Mouse (Mus musculus) hindbrain, embryonic 12.5 days (tissue): ENCODE measurements around the gene Thra. TPM values are rescaled to one million over a fixed set of nuclear protein-coding genes. Genes with fewer than 3 reads are reported as not detected.
A peak's percentile ranks its signal among the peaks of the same experiment; 100 is the strongest.
"Not testable (repeated sequence)": the region's sequence is repeated elsewhere in the genome, so short reads cannot be mapped to it uniquely, and the experiment has no call there.

Experiments
- ATAC-seq: fragments of 200-750 bp; cut with Nextera tagmentation; 2 replicates; pipeline ENCODE4 v1.8.0; 2017; ENCODE audit warnings: moderate TSS enrichment; ENCODE audit not compliant: low FRiP score
- H3K27ac ChIP-seq: fragments of 300-500 bp; sonication (generic); 2 replicates; pipeline ENCODE4 v1.5.1; 2016; ENCODE audit warnings: mild to moderate bottlenecking
- H3K27me3 ChIP-seq: fragments of 300-500 bp; sonication (generic); 2 replicates; pipeline ENCODE4 v1.6.1; 2016; ENCODE audit warnings: mild to moderate bottlenecking
- H3K36me3 ChIP-seq: fragments of 300-500 bp; sonication (generic); 2 replicates; pipeline ENCODE4 v1.6.1; 2016; ENCODE audit warnings: mild to moderate bottlenecking
- H3K4me1 ChIP-seq: fragments of 300-500 bp; sonication (generic); 2 replicates; pipeline ENCODE4 v1.6.1; 2016
- H3K4me2 ChIP-seq: fragments of 300-500 bp; sonication (generic); replicated peaks from 2 replicates; pipeline ENCODE4 v1.6.1; 2016; ENCODE audit warnings: mild to moderate bottlenecking
- H3K4me3 ChIP-seq: fragments of 300-500 bp; sonication (generic); 2 replicates; pipeline ENCODE4 v1.5.1; 2016; ENCODE audit warnings: mild to moderate bottlenecking
- H3K9ac ChIP-seq: fragments of 300-500 bp; sonication (generic); 2 replicates; pipeline ENCODE4 v1.6.1; 2016; ENCODE audit warnings: mild to moderate bottlenecking, moderate library complexity
- H3K9me3 ChIP-seq: fragments of 300-500 bp; sonication (generic); replicated peaks from 2 replicates; pipeline ENCODE4 v1.6.1; 2016; ENCODE audit warnings: mild to moderate bottlenecking
- whole genome bisulfite sequencing: fragments of 180-500 bp; shearing (Covaris S2); methylation state at CpG from one replicate; pipeline ENCODE4 v1.1.7; 2016; 5-methylcytosine and 5-hydroxymethylcytosine counted together
- polyA plus RNA-seq: library from polyadenylated mRNA; unstranded; fragments of >200 nt; fragmentation: Nextera tagmentation; extraction: Ambion mirVana; gene quantifications from 2 replicates; pipeline ENCODE4 v1.2.1, GENCODE M21; 2016

Thra gene
- polyA plus RNA-seq, 1 experiment from 2014 or later, result 68.4 TPM

GRCm38 (mm10) chr11:98721458-98722226 is 18.8 kb upstream of the Thra start:
- WGBS, result 64% methylated on average over 24 of the region's 24 CpGs

GRCm38 (mm10) chr11:98723098-98723497 is 17.3 kb upstream of the Thra start:
- WGBS, result 81% methylated on average over 7 of the region's 7 CpGs

More at GRCm38 (mm10) chr11:98721458-98722226, 18.8 kb upstream of the Thra start:
- Histone ChIP-seq H3K4me2 (no peak overlapping the region), H3K9ac (no peak overlapping the region), H3K9me3 (no peaks in the 10 kb centered on the region), H3K27me3 (no peaks in the 10 kb centered on the region), H3K36me3 (peaks cover 57% of the 10 kb centered on the region), H3K4me3 (no peak overlapping the region), H3K4me1 (peaks cover 8% of the 10 kb centered on the region; the same call in 1 of the 2 replicates), H3K27ac (no peak overlapping the region)
- no peak for ATAC-seq

GRCm38 (mm10) chr11:98725926-98726506 is 14.4 kb upstream of the Thra start:
- WGBS, result 94% methylated on average over 15 of the region's 15 CpGs
- peaks cover 49% of the 10 kb centered on the region for H3K36me3 ChIP-seq
- no peak for ATAC-seq

More at GRCm38 (mm10) chr11:98723098-98723497, 17.3 kb upstream of the Thra start:
- H3K9me3 ChIP-seq, result no peaks in the 10 kb centered on the region
- no peak for ATAC-seq
- no peak overlapping the region for H3K4me3 ChIP-seq
- peaks cover 4% of the 10 kb centered on the region for H3K4me1 ChIP-seq
- H3K27ac ChIP-seq, result no peak overlapping the region; the same call in 1 of the 2 replicates
- H3K27me3 ChIP-seq, result no peaks in the 10 kb centered on the region
- H3K9ac ChIP-seq, result peak overlapping the region; percentile 23; the same call in 1 of the 2 replicates
- no peak overlapping the region for H3K4me2 ChIP-seq
- H3K36me3 ChIP-seq, result peaks cover 59% of the 10 kb centered on the region

GRCm38 (mm10) chr11:98729119-98729588 is 11.3 kb upstream of the Thra start, which contains the start of gene Med24:
Gene Med24 (minus strand): TSS chr11:98729435.
- Histone ChIP-seq H3K27me3 (no peaks in the 10 kb centered on the region), H3K27ac (peak within 1 kb of the TSS; percentile 64), H3K36me3 (peaks cover 37% of the 10 kb centered on the region), H3K4me1 (peaks cover 7% of the 10 kb centered on the region), H3K9me3 (peaks cover 1% of the 10 kb centered on the region; the same call in 1 of the 2 replicates), H3K4me2 (peak within 1 kb of the TSS; percentile 76), H3K4me3 (peak within 1 kb of the TSS; percentile 62), H3K9ac (peak within 1 kb of the TSS; percentile 65)
- peak; percentile 90 for ATAC-seq
- 1% methylated on average over 16 of the region's 16 CpGs for WGBS

More at GRCm38 (mm10) chr11:98725926-98726506, 14.4 kb upstream of the Thra start:
- Histone ChIP-seq H3K4me3 (no peak overlapping the region), H3K27ac (no peak overlapping the region), H3K27me3 (no peaks in the 10 kb centered on the region), H3K9ac (no peak overlapping the region), H3K4me1 (peaks cover 7% of the 10 kb centered on the region), H3K4me2 (no peak overlapping the region), H3K9me3 (no peaks in the 10 kb centered on the region)

- H3K4me1 ChIP-seq, result peaks cover 7% of the 10 kb centered on the region
- no peak overlapping the region for H3K9ac ChIP-seq
- no peak overlapping the region for H3K27ac ChIP-seq
- H3K4me3 ChIP-seq, result no peak overlapping the region
- H3K9me3 ChIP-seq, result peaks cover 6% of the 10 kb centered on the region; the same call in 1 of the 2 replicates
- no peak overlapping the region for H3K4me2 ChIP-seq
- ATAC-seq, result no peak
- no peaks in the 10 kb centered on the region for H3K27me3 ChIP-seq
- WGBS, result 73% methylated on average over 4 of the region's 4 CpGs
- H3K36me3 ChIP-seq, result peaks cover 22% of the 10 kb centered on the region
Observed at GRCm38 (mm10) chr11:98730727-98731126, 9.7 kb upstream of the Thra start.

- H3K4me1 ChIP-seq, result peaks cover 7% of the 10 kb centered on the region
- H3K36me3 ChIP-seq, result peaks cover 18% of the 10 kb centered on the region
- H3K9me3 ChIP-seq, result peaks cover 6% of the 10 kb centered on the region; the same call in 1 of the 2 replicates
- H3K4me2 ChIP-seq, result no peak overlapping the region
- WGBS, result 64% methylated on average over 5 of the region's 5 CpGs
- no peak overlapping the region for H3K9ac ChIP-seq
- no peak overlapping the region for H3K4me3 ChIP-seq
- no peak overlapping the region for H3K27ac ChIP-seq
- no peak for ATAC-seq
- no peaks in the 10 kb centered on the region for H3K27me3 ChIP-seq
Observed at GRCm38 (mm10) chr11:98731134-98731533, 9.3 kb upstream of the Thra start.

- Histone ChIP-seq H3K4me2 (no peak overlapping the region), H3K27me3 (no peaks in the 10 kb centered on the region)
- 81% methylated on average over 3 of the region's 3 CpGs for WGBS
Observed at GRCm38 (mm10) chr11:98734020-98734419, 6.4 kb upstream of the Thra start.

GRCm38 (mm10) chr11:98735111-98735510 is 5.3 kb upstream of the Thra start:
- ATAC-seq, result no peak

More at GRCm38 (mm10) chr11:98734020-98734419, 6.4 kb upstream of the Thra start:
- H3K36me3 ChIP-seq, result no peaks in the 10 kb centered on the region
- H3K4me1 ChIP-seq, result peaks cover 11% of the 10 kb centered on the region
- no peak overlapping the region for H3K27ac ChIP-seq
- peaks cover 6% of the 10 kb centered on the region; the same call in 1 of the 2 replicates for H3K9me3 ChIP-seq
- no peak overlapping the region for H3K4me3 ChIP-seq
- no peak overlapping the region for H3K9ac ChIP-seq
- no peak for ATAC-seq

GRCm38 (mm10) chr11:98736176-98736575 is 4.3 kb upstream of the Thra start:
- 88% methylated on average over 1 of the region's 1 CpGs for WGBS
- Histone ChIP-seq H3K4me2 (no peak overlapping the region), H3K36me3 (no peaks in the 10 kb centered on the region), H3K9me3 (peaks cover 6% of the 10 kb centered on the region; the same call in 1 of the 2 replicates), H3K4me3 (no peak overlapping the region), H3K9ac (no peak overlapping the region), H3K27ac (no peak overlapping the region), H3K27me3 (no peaks in the 10 kb centered on the region), H3K4me1 (peaks cover 30% of the 10 kb centered on the region)
- no peak for ATAC-seq

More at GRCm38 (mm10) chr11:98735111-98735510, 5.3 kb upstream of the Thra start:
- no peaks in the 10 kb centered on the region for H3K27me3 ChIP-seq
- peaks cover 19% of the 10 kb centered on the region for H3K4me1 ChIP-seq
- no peak overlapping the region for H3K4me3 ChIP-seq
- H3K4me2 ChIP-seq, result no peak overlapping the region
- WGBS, result 89% methylated on average over 4 of the region's 4 CpGs
- H3K9ac ChIP-seq, result no peak overlapping the region
- peaks cover 6% of the 10 kb centered on the region; the same call in 1 of the 2 replicates for H3K9me3 ChIP-seq
- no peak overlapping the region for H3K27ac ChIP-seq
- no peaks in the 10 kb centered on the region for H3K36me3 ChIP-seq

- not testable (repeated sequence) for H3K9ac ChIP-seq, ATAC-seq, H3K4me3 ChIP-seq, H3K36me3 ChIP-seq, H3K9me3 ChIP-seq, H3K4me2 ChIP-seq, H3K27ac ChIP-seq, H3K27me3 ChIP-seq
- WGBS, result 94% methylated on average over 2 of the region's 2 CpGs
- H3K4me1 ChIP-seq, result peaks cover 33% of the 10 kb centered on the region
Observed at GRCm38 (mm10) chr11:98737220-98737619, 3.2 kb upstream of the Thra start.

- Histone ChIP-seq H3K27me3 (no peaks in the 10 kb centered on the region), H3K9me3 (peaks cover 6% of the 10 kb centered on the region; the same call in 1 of the 2 replicates), H3K4me3 (no peak overlapping the region), H3K4me2 (no peak overlapping the region), H3K9ac (no peak overlapping the region; the same call in 1 of the 2 replicates), H3K36me3 (no peaks in the 10 kb centered on the region), H3K27ac (peak overlapping the region; percentile 81), H3K4me1 (peaks cover 43% of the 10 kb centered on the region)
- WGBS, result 19% methylated on average over 4 of the region's 4 CpGs
- no peak for ATAC-seq
Observed at GRCm38 (mm10) chr11:98738428-98738911, 2.0 kb upstream of the Thra start.

GRCm38 (mm10) chr11:98738925-98739324 is 1.5 kb upstream of the Thra start:
- no peak for ATAC-seq
- 55% methylated on average over 9 of the region's 9 CpGs for WGBS
- Histone ChIP-seq H3K4me3 (no peak overlapping the region), H3K9me3 (peaks cover 6% of the 10 kb centered on the region; the same call in 1 of the 2 replicates), H3K9ac (no peak overlapping the region; the same call in 1 of the 2 replicates), H3K27ac (peak overlapping the region; percentile 81), H3K36me3 (no peaks in the 10 kb centered on the region), H3K27me3 (no peaks in the 10 kb centered on the region), H3K4me1 (peaks cover 48% of the 10 kb centered on the region), H3K4me2 (no peak overlapping the region)
